Mouse (Mus musculus) embryo, embryonic 11 days (tissue): ENCODE data around the gene Olfr1337.
"Not testable (repeated sequence)": the region's sequence is repeated elsewhere in the genome, so short reads cannot be mapped to it uniquely, and the experiment has no call there.

Experiments
- DNase-seq: peaks from one replicate; pipeline ENCODE4 v3.0.0-alpha.2; 2015

Gene Olfr1337

DNA sequence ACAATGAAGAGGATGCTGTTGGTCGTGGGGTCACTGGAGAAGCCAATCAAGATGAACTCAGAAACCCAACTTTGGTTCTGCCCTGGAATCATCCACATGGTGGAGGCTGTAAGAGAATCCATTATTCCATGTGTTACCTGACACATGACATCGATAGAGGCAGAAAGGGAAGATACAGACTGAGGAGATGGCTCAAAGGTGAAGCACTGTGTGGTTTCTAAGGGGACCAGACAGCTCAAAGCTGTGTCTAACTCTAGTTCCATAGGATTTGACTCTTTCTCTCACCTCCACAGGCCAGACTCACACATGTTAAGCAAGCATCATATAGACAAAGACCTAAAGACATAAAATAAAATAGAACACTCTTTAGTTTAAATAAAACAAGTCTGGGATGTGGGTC is at the start of gene Olfr1337:
Gene Olfr1337 (minus strand): TSS at position 101 of the 400 bp plus-strand sequence.
- no peak for DNase-seq

- DNase-seq = no peak
These were observed 36.5 kb upstream of the Olfr1337 start for GRCm38 (mm10) chr4:118818921-118819320.

DNA sequence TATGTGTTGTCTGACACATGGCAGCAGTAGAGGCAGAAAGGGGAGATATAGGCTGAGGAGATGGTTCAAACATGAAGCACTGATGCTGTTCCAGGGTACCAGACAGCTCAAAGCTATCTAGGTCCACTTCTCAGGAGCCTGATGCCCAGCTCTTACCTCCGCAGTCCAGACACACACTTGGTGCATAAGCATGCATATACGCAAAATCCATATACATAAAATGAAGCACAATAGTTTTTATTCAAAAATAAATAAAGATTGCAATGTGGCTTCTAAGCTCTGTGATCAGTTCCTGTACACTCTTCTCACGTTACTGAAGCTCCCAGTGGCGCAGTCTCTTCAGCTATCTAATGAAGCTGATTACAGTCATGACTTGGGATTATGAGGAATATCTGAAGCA is 27.5 kb upstream of the Olfr1337 start, which contains the start of gene Olfr1335:
Gene Olfr1335 (minus strand): TSS at position 101 of the 400 bp plus-strand sequence.
- no peak for DNase-seq

GRCm38 (mm10) chr4:118792796-118793195 is 10.4 kb upstream of the Olfr1337 start:
- not testable (repeated sequence) for DNase-seq

- no peak for DNase-seq
These were observed 23.7 kb downstream of the Olfr1337 start, which contains the start of gene Olfr1338 for GRCm38 (mm10) chr4:118758637-118759036. Gene Olfr1338, minus strand, starts transcription at chr4:118758737.

GRCm38 (mm10) chr4:118741881-118742280 is 40.5 kb downstream of the Olfr1337 start:
- peak; percentile 11 for DNase-seq

- DNase-seq = peak; percentile 13
These were observed 41.2 kb downstream of the Olfr1337 start for GRCm38 (mm10) chr4:118740988-118741698.

DNA sequence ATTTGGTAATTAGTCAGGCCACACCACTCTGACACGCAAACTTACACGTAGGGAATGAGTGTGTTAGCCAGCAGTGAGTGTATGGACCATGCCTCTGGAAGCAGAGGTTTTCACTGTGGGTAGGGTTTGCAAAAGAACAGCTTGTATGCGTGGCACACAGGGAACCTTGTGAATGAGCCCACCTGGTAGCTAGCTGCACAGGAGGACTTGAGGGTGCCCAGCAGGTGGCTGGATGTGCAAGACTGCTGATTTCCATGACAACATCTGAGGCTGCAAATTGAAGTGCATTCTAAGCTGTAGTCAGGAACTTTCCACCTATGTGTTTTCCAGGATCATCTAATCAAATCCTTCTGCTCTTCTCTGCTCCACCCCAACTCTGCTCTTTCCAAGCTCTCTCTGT is 42.8 kb downstream of the Olfr1337 start:
- DNase-seq = no peak

DNA sequence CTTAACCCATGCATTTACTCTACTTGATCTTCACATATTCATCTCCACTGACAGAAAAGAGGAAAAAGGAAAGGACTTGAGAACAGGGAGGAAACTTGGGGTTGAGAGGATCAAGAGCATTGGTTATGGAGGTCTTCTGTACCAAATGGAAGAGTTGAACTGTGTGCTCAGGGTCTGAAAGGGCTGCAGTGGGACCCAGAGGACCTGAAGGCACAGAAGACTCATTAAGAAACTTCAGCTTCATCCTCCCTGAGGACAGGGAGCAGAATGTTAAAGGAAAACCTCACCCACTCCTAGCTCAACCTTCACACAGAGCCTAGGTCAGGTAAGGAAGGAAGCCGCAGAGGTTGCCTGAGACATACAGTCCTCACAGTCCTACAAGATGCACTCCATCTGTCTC is 50.5 kb downstream of the Olfr1337 start, which contains the start of gene Olfr1339:
Gene Olfr1339 (plus strand): TSS at position 301 of the 400 bp plus-strand sequence.
- DNase-seq = no peak
